Mouse (Mus musculus) neural tube, embryonic 14.5 days (tissue): Measurements from ENCODE around the gene Mbd6. TPM values are rescaled to one million over a fixed set of nuclear protein-coding genes. Genes with fewer than 3 reads are reported as not detected.
A peak's percentile ranks its signal among the peaks of the same experiment; 100 is the strongest.

Experiments
- ATAC-seq: fragments of 200-750 bp; cut with Nextera tagmentation; 2 replicates; pipeline ENCODE4 v1.8.0; 2017; ENCODE audit warnings: low read depth, mild to moderate bottlenecking, moderate TSS enrichment, moderate library complexity
- H3K27ac ChIP-seq: fragments of 300-500 bp; sonication (generic); 2 replicates; pipeline ENCODE4 v1.5.1; 2014; ENCODE audit warnings: low read depth, mild to moderate bottlenecking, control low read depth, low read length, moderate library complexity, mixed read lengths
- H3K27me3 ChIP-seq: fragments of 300-500 bp; sonication (generic); 2 replicates; pipeline ENCODE4 v1.6.1; 2014; ENCODE audit warnings: low read length; ENCODE audit not compliant: control insufficient read depth, insufficient read depth
- H3K36me3 ChIP-seq: fragments of 300-500 bp; sonication (generic); 2 replicates; pipeline ENCODE4 v1.6.1; 2014; ENCODE audit warnings: low read length, mixed read lengths; ENCODE audit not compliant: control insufficient read depth, insufficient read depth
- H3K4me1 ChIP-seq: fragments of 300-500 bp; sonication (generic); 2 replicates; pipeline ENCODE4 v1.6.1; 2014; ENCODE audit warnings: low read length; ENCODE audit not compliant: control insufficient read depth, insufficient read depth
- H3K4me2 ChIP-seq: fragments of 300-500 bp; sonication (generic); 2 replicates; pipeline ENCODE4 v1.6.1; 2014; ENCODE audit warnings: mild to moderate bottlenecking, low read depth, low read length, control low read depth
- H3K4me3 ChIP-seq: fragments of 300-500 bp; sonication (generic); 2 replicates; pipeline ENCODE4 v1.5.1; 2014; ENCODE audit warnings: low read depth, low read length, control low read depth, mixed read lengths
- H3K9ac ChIP-seq: fragments of 300-500 bp; sonication (generic); replicated peaks from 2 replicates; pipeline ENCODE4 v1.6.1; 2014; ENCODE audit warnings: low read depth, mild to moderate bottlenecking, control low read depth, low read length, mixed read lengths
- H3K9me3 ChIP-seq: fragments of 300-500 bp; sonication (generic); 2 replicates; pipeline ENCODE4 v1.6.1; 2016; ENCODE audit warnings: low read length; ENCODE audit not compliant: control insufficient read depth
- WGBS: fragments of 180-500 bp; shearing (Covaris S2); extraction: QIAGEN DNeasy Blood & Tissue Kit; methylation state at CpG from one replicate; pipeline ENCODE4 v1.1.7; 2014; 5-methylcytosine and 5-hydroxymethylcytosine counted together
- polyA plus RNA-seq: library from polyadenylated mRNA; unstranded; fragments of >200 nt; fragmentation: Nextera tagmentation; extraction: Ambion mirVana; gene quantifications from 2 replicates; pipeline ENCODE4 v1.2.1, GENCODE M21; 2014

Mbd6 gene
- polyA plus RNA-seq, 1 experiment from 2014 or later, result 17.4 TPM

DNA sequence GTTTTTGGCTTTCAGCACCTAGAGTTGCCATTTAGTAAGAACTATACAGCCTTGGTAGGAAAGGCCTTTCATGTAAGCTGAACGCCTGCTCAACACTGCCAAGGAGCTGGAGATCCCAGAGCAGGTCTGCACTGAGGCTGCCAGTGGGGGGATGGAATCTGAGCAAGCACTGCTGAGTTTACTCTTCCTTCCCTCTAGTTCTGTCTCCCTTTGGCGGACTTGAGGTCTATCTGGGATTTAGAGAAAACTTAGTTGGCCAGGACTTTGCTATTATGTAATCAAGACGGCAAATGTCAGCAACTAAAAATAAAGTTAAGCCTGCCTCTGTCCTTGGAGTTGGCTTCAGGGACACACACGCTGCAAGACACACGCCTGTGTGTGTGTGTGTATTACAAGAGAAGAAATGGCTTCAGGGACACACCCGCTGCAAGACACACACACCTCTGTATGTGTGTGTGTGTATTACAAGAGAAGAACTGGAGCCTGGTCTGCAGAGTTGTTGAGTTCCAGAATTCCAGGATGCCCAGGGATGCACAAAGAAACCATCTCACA is 4.2 kb upstream of the Mbd6 start:
- Histone ChIP-seq H3K4me3 (no peak overlapping the region), H3K9me3 (no peaks in the 10 kb centered on the region), H3K4me1 (peaks cover 14% of the 10 kb centered on the region), H3K27ac (no peak overlapping the region), H3K27me3 (no peaks in the 10 kb centered on the region), H3K9ac (no peak overlapping the region), H3K4me2 (no peak overlapping the region), H3K36me3 (peaks cover 35% of the 10 kb centered on the region)
- ATAC-seq, result no peak
- 91% methylated on average over 6 of the region's 6 CpGs for WGBS

DNA sequence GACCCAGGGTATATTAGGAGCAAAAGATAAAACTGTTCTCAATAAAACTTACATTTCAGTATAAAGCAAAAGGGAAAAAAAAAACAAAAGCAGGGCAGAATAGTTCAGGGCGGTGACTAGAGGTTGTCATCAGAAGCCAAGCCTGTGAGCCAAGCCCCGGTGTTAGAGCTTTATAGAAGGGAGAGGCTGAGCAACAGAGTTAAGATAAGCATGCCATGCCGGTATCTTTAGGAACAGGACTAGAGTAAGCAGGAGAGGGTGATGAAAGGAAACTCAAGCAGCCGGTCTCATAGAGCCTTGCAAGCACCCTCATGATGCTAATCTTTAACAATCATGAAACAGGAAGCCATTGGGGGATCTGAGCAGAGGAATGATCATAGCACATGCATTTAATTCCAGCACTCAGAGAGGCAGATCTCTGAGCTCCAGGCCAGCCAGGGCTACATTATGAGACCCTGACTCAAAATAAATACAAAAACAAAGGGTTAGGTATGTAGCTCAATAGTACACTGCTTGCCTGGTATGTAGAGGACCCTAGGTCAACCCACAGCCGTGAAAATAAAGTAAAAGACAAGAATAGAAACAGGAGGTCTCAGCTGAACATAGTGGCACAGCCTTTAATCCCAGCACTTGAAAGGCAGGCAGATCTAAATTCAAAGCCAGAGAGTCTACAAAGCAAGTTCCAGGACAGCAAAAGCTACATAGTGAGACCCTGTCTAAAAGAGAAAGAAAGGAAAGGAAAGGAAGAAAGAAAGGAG is 3.2 kb upstream of the Mbd6 start:
- Histone ChIP-seq H3K27ac (no peak overlapping the region), H3K9me3 (no peaks in the 10 kb centered on the region), H3K4me3 (peak overlapping the region; percentile 64), H3K4me1 (peaks cover 24% of the 10 kb centered on the region), H3K36me3 (peaks cover 25% of the 10 kb centered on the region), H3K27me3 (no peaks in the 10 kb centered on the region), H3K4me2 (peak overlapping the region; percentile 91), H3K9ac (0 out of 2 replicates have a peak overlapping the region, but pooled peaks have one; percentile 29)
- WGBS, result 57% methylated on average over 5 of the region's 5 CpGs
- no peak for ATAC-seq

DNA sequence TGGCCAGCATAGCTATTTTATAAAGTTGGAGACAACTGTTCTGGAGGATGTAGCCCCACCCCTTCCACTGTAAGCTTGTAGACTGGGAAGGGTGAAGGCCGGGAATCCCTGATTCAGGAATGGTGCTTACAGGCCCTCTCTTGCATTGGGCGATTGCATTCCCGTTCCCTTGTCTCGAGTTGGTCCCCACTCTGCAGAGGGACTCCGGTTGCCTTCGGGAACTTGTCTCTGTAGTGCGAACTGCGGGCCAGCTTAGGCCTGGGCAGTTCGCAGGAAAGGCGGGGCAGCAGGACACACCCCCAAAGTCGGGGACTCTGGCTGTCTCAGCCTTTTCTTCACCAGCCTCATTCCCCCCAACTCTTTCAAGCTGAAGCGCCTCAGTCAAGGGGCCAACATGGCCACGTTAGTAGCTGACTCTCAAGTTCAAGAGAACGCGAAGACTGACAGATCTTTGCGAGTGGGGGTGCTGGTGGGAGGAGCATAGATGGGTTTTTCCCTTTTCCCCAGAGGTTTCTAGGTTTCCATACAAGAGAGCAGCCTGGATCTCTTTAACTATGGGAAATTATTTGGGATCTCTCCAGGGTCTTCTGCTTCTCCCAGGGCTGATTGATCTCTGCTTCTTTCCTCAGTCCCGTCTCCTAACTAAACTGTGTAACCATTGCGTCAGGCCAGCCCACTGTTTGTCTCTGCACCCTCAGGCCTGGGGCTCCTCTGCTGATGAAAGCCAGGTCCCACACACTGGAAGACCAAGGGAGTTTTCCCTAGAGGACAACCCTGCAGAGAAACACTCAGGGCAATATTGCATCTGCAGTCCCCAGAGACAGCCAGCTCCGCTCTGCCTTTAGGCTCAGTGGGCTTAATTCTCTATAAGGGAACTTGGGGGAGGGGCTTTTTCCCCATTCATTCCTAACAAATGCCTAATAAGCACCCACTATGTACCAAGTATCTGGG is 2.4 kb upstream of the Mbd6 start:
- ATAC-seq, result peak; percentile 35
- Histone ChIP-seq H3K9me3 (no peaks in the 10 kb centered on the region), H3K27me3 (no peaks in the 10 kb centered on the region), H3K4me2 (peak overlapping the region; percentile 91), H3K27ac (peak overlapping the region; percentile 96), H3K4me3 (peak overlapping the region; percentile 64), H3K9ac (peak overlapping the region; percentile 58), H3K4me1 (peaks cover 33% of the 10 kb centered on the region), H3K36me3 (peaks cover 19% of the 10 kb centered on the region)
- 1% methylated on average over 19 of the region's 19 CpGs for WGBS

DNA sequence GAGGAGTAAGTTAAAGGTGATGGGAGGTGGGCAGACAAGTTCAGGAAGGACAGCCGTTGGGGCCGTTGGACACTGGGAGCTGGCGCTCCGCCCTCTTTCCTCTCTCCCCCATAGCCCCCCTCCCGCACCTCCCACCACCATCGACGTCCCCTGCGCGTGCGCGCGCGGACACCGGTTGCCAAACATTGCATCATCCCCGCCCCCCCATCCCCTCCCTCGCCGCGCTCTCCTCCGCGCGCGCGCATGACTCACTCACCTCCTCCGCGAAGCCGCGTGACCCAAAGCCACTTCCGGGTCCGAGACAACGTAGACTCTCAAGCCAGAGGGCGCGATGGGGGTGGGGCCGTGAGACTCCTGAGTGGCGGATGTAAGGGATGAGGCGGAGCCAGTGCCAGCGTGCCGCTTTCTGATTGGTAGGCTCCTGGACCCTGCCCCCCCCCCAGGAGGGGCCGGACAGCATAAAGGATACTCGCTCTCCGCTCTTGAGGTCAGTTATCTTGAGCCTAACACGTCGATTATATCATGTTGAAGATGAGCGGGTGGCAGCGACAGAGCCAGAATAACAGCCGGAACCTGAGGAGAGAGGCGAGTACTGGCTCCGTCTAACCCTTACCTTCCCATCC is 1.6 kb upstream of the Mbd6 start:
- Histone ChIP-seq H3K27me3 (no peaks in the 10 kb centered on the region), H3K36me3 (peaks cover 21% of the 10 kb centered on the region), H3K9me3 (no peaks in the 10 kb centered on the region), H3K4me2 (peak overlapping the region; percentile 91), H3K27ac (peak overlapping the region; percentile 96), H3K4me3 (peak overlapping the region; percentile 64), H3K4me1 (peaks cover 39% of the 10 kb centered on the region), H3K9ac (peak overlapping the region; percentile 58)
- peak; percentile 91 for ATAC-seq
- WGBS, result 0% methylated on average over 44 of the region's 47 CpGs

DNA sequence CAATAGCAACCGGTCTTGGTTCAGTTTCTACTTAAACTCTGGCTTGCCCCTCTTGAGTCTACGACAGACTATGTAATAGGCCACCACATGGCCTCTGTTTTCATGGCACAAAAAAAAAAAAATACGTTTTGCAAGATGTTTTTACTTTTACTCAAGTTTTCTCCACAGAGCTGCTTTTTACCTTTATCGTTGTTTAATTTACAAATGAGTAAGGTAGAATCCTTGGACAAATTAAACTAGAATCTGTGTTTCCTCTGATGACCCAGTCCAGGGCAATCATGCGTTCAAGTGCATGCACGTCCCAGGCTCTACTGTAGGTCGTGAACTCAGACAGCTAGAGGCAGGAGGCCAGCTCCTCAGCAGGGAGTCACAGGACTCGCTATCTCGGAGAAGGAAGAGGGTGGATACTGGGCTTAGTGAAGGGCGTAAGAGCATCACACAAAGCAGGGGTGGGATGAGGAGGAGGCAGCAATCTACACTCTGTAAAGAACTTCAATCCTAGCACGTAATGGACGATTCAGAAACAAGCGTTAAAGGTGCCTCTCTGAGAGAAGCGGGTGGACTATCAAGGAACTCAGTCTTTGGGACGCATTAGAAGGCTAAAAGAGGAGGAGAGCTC is 864 bp upstream of the Mbd6 start:
- Histone ChIP-seq H3K4me2 (peak overlapping the region; percentile 91), H3K27ac (peak overlapping the region; percentile 96), H3K4me1 (peaks cover 44% of the 10 kb centered on the region), H3K4me3 (peak overlapping the region; percentile 64), H3K9ac (peak overlapping the region; percentile 84), H3K9me3 (no peaks in the 10 kb centered on the region), H3K27me3 (no peaks in the 10 kb centered on the region), H3K36me3 (peaks cover 21% of the 10 kb centered on the region)
- peak; percentile 4; the same call in 1 of the 2 replicates for ATAC-seq
- 1% methylated on average over 15 of the region's 15 CpGs for WGBS

DNA sequence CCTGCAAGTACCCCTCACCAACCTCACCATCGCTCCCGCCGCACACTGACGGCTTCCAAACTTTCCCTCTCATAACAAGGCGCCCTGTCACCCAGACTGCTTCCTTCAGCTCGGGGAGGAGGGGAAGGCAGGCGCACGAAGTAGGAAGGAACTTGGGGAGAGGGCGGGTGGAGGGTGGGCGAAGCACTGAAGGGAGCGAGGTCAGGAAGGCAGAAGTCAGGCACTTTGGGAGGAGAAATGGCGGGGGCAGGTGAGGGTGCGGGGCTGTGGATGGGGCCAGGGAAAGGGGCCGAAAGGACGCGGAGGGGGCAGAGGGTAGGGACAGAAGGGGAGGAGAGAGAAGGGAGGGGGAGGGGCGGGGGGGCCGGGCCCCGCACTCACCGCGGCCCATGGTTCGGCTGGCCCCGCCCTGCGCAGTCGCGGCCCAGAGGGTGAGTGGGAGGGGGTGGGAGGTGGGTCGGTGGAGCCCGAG is 454 bp downstream of the Mbd6 start:
- Histone ChIP-seq H3K9me3 (no peaks in the 10 kb centered on the region), H3K4me3 (peak overlapping the region; percentile 64), H3K27me3 (no peaks in the 10 kb centered on the region), H3K4me2 (peak overlapping the region; percentile 91), H3K9ac (peak overlapping the region; percentile 84), H3K36me3 (peaks cover 32% of the 10 kb centered on the region), H3K4me1 (peaks cover 44% of the 10 kb centered on the region), H3K27ac (peak overlapping the region; percentile 96)
- WGBS, result 0% methylated on average over 20 of the region's 28 CpGs
- ATAC-seq, result peak; percentile 7

DNA sequence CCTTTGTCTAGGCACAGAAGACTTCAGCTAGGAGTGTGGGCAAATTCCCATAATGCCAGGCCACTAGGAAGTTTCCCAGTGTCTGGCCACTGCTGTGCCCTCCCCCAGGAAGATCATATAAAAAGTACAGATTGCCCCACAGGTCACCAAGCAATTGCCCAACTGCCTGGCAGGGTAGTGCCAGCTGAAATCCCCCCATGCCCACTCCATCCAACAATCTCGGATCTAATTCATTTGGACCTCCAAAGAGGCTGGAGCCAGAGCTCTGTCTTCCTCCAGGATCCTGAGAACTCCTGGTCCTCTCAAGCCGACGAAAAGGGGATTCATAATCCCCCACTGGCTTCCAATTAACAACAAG is 903 bp downstream of the Mbd6 start:
- WGBS, result 1% methylated on average over 3 of the region's 3 CpGs
- peak overlapping the region; percentile 84 for H3K9ac ChIP-seq
- ATAC-seq, result no peak
- H3K4me3 ChIP-seq, result peak overlapping the region; percentile 64
- peaks cover 32% of the 10 kb centered on the region for H3K36me3 ChIP-seq
- H3K27ac ChIP-seq, result peak overlapping the region; percentile 96
- peak overlapping the region; percentile 91 for H3K4me2 ChIP-seq
- no peaks in the 10 kb centered on the region for H3K27me3 ChIP-seq
- no peaks in the 10 kb centered on the region for H3K9me3 ChIP-seq
- peaks cover 44% of the 10 kb centered on the region for H3K4me1 ChIP-seq

DNA sequence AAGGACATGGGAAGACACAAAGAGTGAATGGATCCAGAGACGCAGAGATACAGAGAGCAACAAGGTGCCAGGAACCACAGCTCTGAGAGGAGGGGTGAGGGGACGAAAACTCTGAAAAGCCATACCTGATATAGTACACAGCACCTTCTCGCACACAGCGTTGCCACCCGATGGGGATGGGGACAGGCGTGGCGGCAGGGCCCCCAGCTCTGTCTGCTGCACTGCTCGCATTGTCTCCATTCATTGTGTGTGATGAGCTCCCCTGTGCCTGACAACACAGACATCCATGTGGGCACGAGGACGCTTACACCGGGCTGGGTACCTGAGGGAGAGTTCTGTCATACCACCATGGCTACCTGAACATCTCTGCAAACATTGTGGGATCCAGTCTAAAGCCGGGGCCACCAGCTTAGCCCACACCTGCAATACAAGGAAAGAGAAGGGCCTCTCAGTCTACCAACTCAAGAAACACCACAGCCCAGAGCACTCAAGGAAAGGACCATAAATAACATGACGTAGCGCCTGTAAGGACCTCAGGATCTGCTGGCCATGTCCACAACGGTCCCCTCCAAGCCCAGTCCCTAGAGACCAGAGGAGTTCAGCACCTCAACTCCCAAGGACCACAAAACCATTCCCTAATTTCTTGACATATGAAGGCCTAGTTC is 1.4 kb downstream of the Mbd6 start:
- H3K27ac ChIP-seq, result peak overlapping the region; percentile 96
- no peaks in the 10 kb centered on the region for H3K9me3 ChIP-seq
- no peaks in the 10 kb centered on the region for H3K27me3 ChIP-seq
- H3K4me3 ChIP-seq, result peak overlapping the region; percentile 64
- H3K36me3 ChIP-seq, result peaks cover 37% of the 10 kb centered on the region
- H3K4me1 ChIP-seq, result peaks cover 44% of the 10 kb centered on the region
- peak overlapping the region; percentile 84 for H3K9ac ChIP-seq
- no peak for ATAC-seq
- H3K4me2 ChIP-seq, result peak overlapping the region; percentile 91
- 63% methylated on average over 15 of the region's 15 CpGs for WGBS
